Mouse (Mus musculus): ENCODE results near the gene Rsf1. TPM values are rescaled to one million over a fixed set of nuclear protein-coding genes. Genes with fewer than 3 reads are reported as not detected.

Gene Rsf1
- total RNA-seq, 1 experiment from 2014 or later = 75.8 TPM

GRCm38 (mm10) chr7:97707809-97708208 is 128.1 kb downstream of the Rsf1 start:
- no peak for ATAC-seq (replicated peaks in 1 of 2; ENCODE audit: insufficient read depth in 1 of 2, low FRiP score in 2 of 2, low TSS enrichment in 1 of 2, low read depth in 1 of 2, poor library complexity in 2 of 2, severe bottlenecking in 2 of 2)

GRCm38 (mm10) chr7:97709204-97709603 is 129.5 kb downstream of the Rsf1 start:
- peak; percentile 95 to 97 for ATAC-seq (replicated peaks in 1 of 2; ENCODE audit: insufficient read depth in 1 of 2, low FRiP score in 2 of 2, low TSS enrichment in 1 of 2, low read depth in 1 of 2, poor library complexity in 2 of 2, severe bottlenecking in 2 of 2)

GRCm38 (mm10) chr7:97714651-97715050 is 135.0 kb downstream of the Rsf1 start:
- ATAC-seq (replicated peaks in 1 of 2; ENCODE audit: insufficient read depth in 1 of 2, low FRiP score in 2 of 2, low TSS enrichment in 1 of 2, low read depth in 1 of 2, poor library complexity in 2 of 2, severe bottlenecking in 2 of 2) = no peak

GRCm38 (mm10) chr7:97717326-97717725 is 137.6 kb downstream of the Rsf1 start:
- ATAC-seq (replicated peaks in 1 of 2; ENCODE audit: insufficient read depth in 1 of 2, low FRiP score in 2 of 2, low TSS enrichment in 1 of 2, low read depth in 1 of 2, poor library complexity in 2 of 2, severe bottlenecking in 2 of 2) = no peak

- ATAC-seq (replicated peaks in 1 of 2; ENCODE audit: insufficient read depth in 1 of 2, low FRiP score in 2 of 2, low TSS enrichment in 1 of 2, low read depth in 1 of 2, poor library complexity in 2 of 2, severe bottlenecking in 2 of 2) = no peak
These were observed 139.4 kb downstream of the Rsf1 start for GRCm38 (mm10) chr7:97719078-97719477.

GRCm38 (mm10) chr7:97720109-97720508 is 140.4 kb downstream of the Rsf1 start:
- ATAC-seq (replicated peaks in 1 of 2; ENCODE audit: insufficient read depth in 1 of 2, low FRiP score in 2 of 2, low TSS enrichment in 1 of 2, low read depth in 1 of 2, poor library complexity in 2 of 2, severe bottlenecking in 2 of 2) = no peak

- no peak for ATAC-seq (replicated peaks in 1 of 2; ENCODE audit: insufficient read depth in 1 of 2, low FRiP score in 2 of 2, low TSS enrichment in 1 of 2, low read depth in 1 of 2, poor library complexity in 2 of 2, severe bottlenecking in 2 of 2)
These were observed 142.7 kb downstream of the Rsf1 start for GRCm38 (mm10) chr7:97722278-97722918.

GRCm38 (mm10) chr7:97723646-97724538 is 144.2 kb downstream of the Rsf1 start:
- ATAC-seq (replicated peaks in 1 of 2; ENCODE audit: insufficient read depth in 1 of 2, low FRiP score in 2 of 2, low TSS enrichment in 1 of 2, low read depth in 1 of 2, poor library complexity in 2 of 2, severe bottlenecking in 2 of 2) = no peak

- ATAC-seq (replicated peaks in 1 of 2; ENCODE audit: insufficient read depth in 1 of 2, low FRiP score in 2 of 2, low TSS enrichment in 1 of 2, low read depth in 1 of 2, poor library complexity in 2 of 2, severe bottlenecking in 2 of 2) = no peak
These were observed 145.7 kb downstream of the Rsf1 start for GRCm38 (mm10) chr7:97725401-97725800.

GRCm38 (mm10) chr7:97726080-97726479 is 146.4 kb downstream of the Rsf1 start:
- ATAC-seq (replicated peaks in 1 of 2; ENCODE audit: insufficient read depth in 1 of 2, low FRiP score in 2 of 2, low TSS enrichment in 1 of 2, low read depth in 1 of 2, poor library complexity in 2 of 2, severe bottlenecking in 2 of 2) = no peak

- no peak for ATAC-seq (replicated peaks in 1 of 2; ENCODE audit: insufficient read depth in 1 of 2, low FRiP score in 2 of 2, low TSS enrichment in 1 of 2, low read depth in 1 of 2, poor library complexity in 2 of 2, severe bottlenecking in 2 of 2)
These were observed 147.1 kb downstream of the Rsf1 start for GRCm38 (mm10) chr7:97726778-97727177.

GRCm38 (mm10) chr7:97728666-97729614 is 149.3 kb downstream of the Rsf1 start:
- ATAC-seq (replicated peaks in 1 of 2; ENCODE audit: insufficient read depth in 1 of 2, low FRiP score in 2 of 2, low TSS enrichment in 1 of 2, low read depth in 1 of 2, poor library complexity in 2 of 2, severe bottlenecking in 2 of 2) = no peak

GRCm38 (mm10) chr7:97730427-97730826 is 150.7 kb downstream of the Rsf1 start:
- ATAC-seq (replicated peaks in 1 of 2; ENCODE audit: insufficient read depth in 1 of 2, low FRiP score in 2 of 2, low TSS enrichment in 1 of 2, low read depth in 1 of 2, poor library complexity in 2 of 2, severe bottlenecking in 2 of 2) = no peak

GRCm38 (mm10) chr7:97733606-97734005 is 153.9 kb downstream of the Rsf1 start:
- no peak for ATAC-seq (replicated peaks in 1 of 2; ENCODE audit: insufficient read depth in 1 of 2, low FRiP score in 2 of 2, low TSS enrichment in 1 of 2, low read depth in 1 of 2, poor library complexity in 2 of 2, severe bottlenecking in 2 of 2)

- ATAC-seq (replicated peaks in 1 of 2; ENCODE audit: insufficient read depth in 1 of 2, low FRiP score in 2 of 2, low TSS enrichment in 1 of 2, low read depth in 1 of 2, poor library complexity in 2 of 2, severe bottlenecking in 2 of 2) = no peak
These were observed 155.3 kb downstream of the Rsf1 start for GRCm38 (mm10) chr7:97735021-97735420.

GRCm38 (mm10) chr7:97735886-97736420 is 156.3 kb downstream of the Rsf1 start:
- no peak for ATAC-seq (replicated peaks in 1 of 2; ENCODE audit: insufficient read depth in 1 of 2, low FRiP score in 2 of 2, low TSS enrichment in 1 of 2, low read depth in 1 of 2, poor library complexity in 2 of 2, severe bottlenecking in 2 of 2)

GRCm38 (mm10) chr7:97737256-97737637 is 157.6 kb downstream of the Rsf1 start:
- ATAC-seq (replicated peaks in 1 of 2; ENCODE audit: insufficient read depth in 1 of 2, low FRiP score in 2 of 2, low TSS enrichment in 1 of 2, low read depth in 1 of 2, poor library complexity in 2 of 2, severe bottlenecking in 2 of 2) = no peak

Data from hematopoietic stem cell, adult 5-6 weeks (primary cell).